Mouse (Mus musculus) olfactory bulb, adult 2 months (tissue): ENCODE results near the gene Fgfr2. TPM values are rescaled to one million over a fixed set of nuclear protein-coding genes. Genes with fewer than 3 reads are reported as not detected.

ENCODE experiments used
- H3K27ac ChIP-seq: fragments of 200-500 bp; 2 replicates; pipeline ENCODE4 v1.5.1; 2012; ENCODE audit warnings: low read depth, low read length; ENCODE audit not compliant: insufficient read depth
- H3K4me1 ChIP-seq: fragments of 200-500 bp; 2 replicates; pipeline ENCODE4 v1.6.1; 2012; ENCODE audit warnings: low read length; ENCODE audit not compliant: control insufficient read depth, insufficient read depth
- H3K4me3 ChIP-seq: fragments of 200-500 bp; 2 replicates; pipeline ENCODE4 v1.5.1; 2012; ENCODE audit warnings: mild to moderate bottlenecking, low read depth, low read length, moderate library complexity; ENCODE audit not compliant: insufficient read depth
- CTCF ChIP-seq: fragments of 200-500 bp; IDR thresholded peaks from 2 replicates; pipeline ENCODE4 v1.5.1; 2012; ENCODE audit warnings: low read depth, mild to moderate bottlenecking, low read length, moderate library complexity; ENCODE audit not compliant: insufficient read depth
- POLR2A ChIP-seq: fragments of 200-500 bp; IDR thresholded peaks from 2 replicates; pipeline ENCODE4 v1.6.1; 2012; ENCODE audit warnings: mild to moderate bottlenecking, low read depth, low read length, moderate library complexity; ENCODE audit not compliant: insufficient read depth
- WGBS: fragments of 180-500 bp; shearing (Covaris S2); methylation state at CpG from one replicate; pipeline ENCODE4 v1.1.7; 2018; 5-methylcytosine and 5-hydroxymethylcytosine counted together
- polyA plus RNA-seq: library from polyadenylated mRNA; stranded (reverse); fragments of >200 nt; gene quantifications from 2 replicates; pipeline ENCODE4 v1.2.4, GENCODE M21; 2012; ENCODE audit warnings: low replicate concordance; ENCODE audit not compliant: missing spikeins, insufficient read depth, insufficient read length

The Fgfr2 gene
- polyA plus RNA-seq, 1 experiment = not detected

DNA sequence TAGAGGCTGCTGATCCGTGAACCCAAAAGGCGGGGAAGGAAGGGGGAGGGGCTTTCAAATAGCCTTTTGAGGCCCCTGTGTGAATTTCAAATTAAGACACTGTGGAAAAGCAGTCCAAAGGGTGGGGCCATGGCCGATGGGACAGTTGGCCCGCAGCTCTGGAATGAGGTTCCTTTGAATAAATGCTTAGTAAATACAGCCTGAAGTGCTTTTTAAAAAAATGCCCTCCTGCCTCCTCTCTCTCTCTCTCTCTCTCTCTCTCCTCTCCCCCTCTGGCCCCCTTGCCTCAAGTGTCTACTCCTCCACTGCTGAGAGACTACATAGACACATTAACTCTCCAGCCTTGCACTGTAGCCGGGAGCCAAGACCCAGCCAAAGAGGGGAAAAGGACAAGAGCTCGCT, 2917.0 kb downstream of the Fgfr2 start:
- TF ChIP-seq CTCF (no peak), POLR2A (no peak)
- Histone ChIP-seq H3K4me1 (peaks cover 18% of the 10 kb centered on the region), H3K4me3 (no peak overlapping the region), H3K27ac (no peak overlapping the region)
- WGBS = 44% methylated on average over 6 of the region's 6 CpGs

DNA sequence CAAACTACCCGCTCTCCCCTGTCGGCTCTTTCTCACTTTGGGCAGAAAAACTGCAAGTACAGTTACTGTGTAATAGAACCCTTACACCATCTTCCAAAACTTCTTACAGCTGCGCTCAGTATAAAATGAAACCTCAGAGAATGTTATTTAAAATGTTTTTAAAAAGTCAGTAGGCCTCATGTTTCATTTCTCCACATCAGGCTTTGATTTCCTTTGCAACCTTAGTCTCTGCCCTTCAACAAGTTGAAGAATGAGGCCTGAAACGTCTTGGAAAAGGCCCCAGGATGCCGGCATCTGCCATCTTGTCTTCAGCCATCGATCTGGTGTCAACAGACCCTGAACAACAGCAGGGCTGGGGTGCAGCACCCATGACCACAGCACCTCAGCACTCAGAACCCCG, 2918.0 kb downstream of the Fgfr2 start:
- WGBS = 83% methylated on average over 7 of the region's 7 CpGs
- peaks cover 22% of the 10 kb centered on the region for H3K4me1 ChIP-seq
- no peak overlapping the region for H3K4me3 ChIP-seq
- TF ChIP-seq POLR2A = no peak
- no peak for TF ChIP-seq CTCF
- no peak overlapping the region for H3K27ac ChIP-seq

DNA sequence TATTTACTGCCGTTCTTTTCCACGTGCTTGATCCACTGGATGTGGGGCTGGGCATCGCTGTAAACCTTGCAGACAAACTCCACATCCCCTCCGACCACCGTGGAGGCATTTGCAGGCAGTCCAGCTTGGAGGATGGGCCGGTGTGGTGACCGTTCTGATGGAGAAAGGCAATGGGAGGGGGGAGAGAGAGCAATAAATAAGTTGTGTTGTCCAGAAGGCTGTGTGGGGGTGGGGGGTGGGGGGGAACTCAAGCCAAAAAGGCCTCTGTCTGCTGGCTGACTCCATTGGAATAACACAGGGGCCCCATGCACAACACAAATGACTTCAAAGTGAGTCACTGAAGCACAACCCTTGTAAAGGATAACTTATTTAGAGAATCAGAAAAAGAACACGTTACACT, 2922.1 kb downstream of the Fgfr2 start:
- H3K4me3 ChIP-seq = no peak overlapping the region
- WGBS = 61% methylated on average over 8 of the region's 8 CpGs
- H3K4me1 ChIP-seq = peaks cover 10% of the 10 kb centered on the region; the same call in 1 of the 2 replicates
- TF ChIP-seq POLR2A (no peak), CTCF (no peak)
- 0 out of 2 replicates have a peak overlapping the region, but pooled peaks have one; percentile 32 for H3K27ac ChIP-seq

GRCm38 (mm10) chr7:130199951-130200350, 2923.2 kb downstream of the Fgfr2 start:
- no peak overlapping the region for H3K4me3 ChIP-seq
- H3K4me1 ChIP-seq = peaks cover 4% of the 10 kb centered on the region; the same call in 1 of the 2 replicates
- WGBS = 88% methylated on average over 9 of the region's 9 CpGs
- no peak for TF ChIP-seq CTCF
- TF ChIP-seq POLR2A = no peak
- no peak overlapping the region for H3K27ac ChIP-seq

DNA sequence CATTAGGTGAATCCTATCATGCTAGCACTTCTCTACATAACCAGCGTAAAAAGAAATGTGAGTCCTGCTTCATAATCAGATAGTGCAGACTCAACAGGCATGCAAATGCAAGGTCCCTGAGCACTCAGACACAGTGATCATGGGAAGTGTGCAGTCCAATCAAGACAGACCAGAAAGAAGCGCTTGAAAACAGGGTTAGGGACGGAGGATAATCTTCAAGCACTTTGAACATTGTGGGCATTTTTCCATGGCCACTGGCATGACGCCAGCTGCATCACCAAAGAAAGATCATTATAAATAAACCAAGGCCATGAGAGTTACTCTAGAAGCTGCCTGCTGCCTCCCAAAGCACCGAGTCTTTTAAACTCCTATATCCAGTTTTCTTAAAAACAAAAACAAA, 2923.8 kb downstream of the Fgfr2 start:
- H3K4me1 ChIP-seq = peaks cover 4% of the 10 kb centered on the region; the same call in 1 of the 2 replicates
- TF ChIP-seq CTCF (no peak), POLR2A (no peak)
- H3K27ac ChIP-seq = no peak overlapping the region
- 64% methylated on average over 5 of the region's 5 CpGs for WGBS
- H3K4me3 ChIP-seq = no peak overlapping the region

GRCm38 (mm10) chr7:130195081-130195480, 2928.1 kb downstream of the Fgfr2 start:
- WGBS = 87% methylated on average over 2 of the region's 2 CpGs
- H3K27ac ChIP-seq = no peak overlapping the region
- no peak overlapping the region for H3K4me3 ChIP-seq
- TF ChIP-seq CTCF = no peak
- H3K4me1 ChIP-seq = peaks cover 8% of the 10 kb centered on the region; the same call in 1 of the 2 replicates

GRCm38 (mm10) chr7:130190329-130190975, 2932.7 kb downstream of the Fgfr2 start:
- TF ChIP-seq CTCF (no peak), POLR2A (no peak)
- H3K27ac ChIP-seq = no peak overlapping the region
- no peak overlapping the region for H3K4me3 ChIP-seq
- WGBS = 42% methylated on average over 15 of the region's 15 CpGs
- H3K4me1 ChIP-seq = peaks cover 8% of the 10 kb centered on the region; the same call in 1 of the 2 replicates

- TF ChIP-seq POLR2A = no peak
- TF ChIP-seq CTCF = no peak
- H3K4me1 ChIP-seq = peaks cover 8% of the 10 kb centered on the region; the same call in 1 of the 2 replicates
- WGBS = 88% methylated on average over 4 of the region's 4 CpGs
- H3K4me3 ChIP-seq = no peak overlapping the region
- H3K27ac ChIP-seq = no peak overlapping the region
Measured at GRCm38 (mm10) chr7:130189901-130190300, 2933.2 kb downstream of the Fgfr2 start.

GRCm38 (mm10) chr7:130188108-130188507, 2935.0 kb downstream of the Fgfr2 start:
- Histone ChIP-seq H3K4me3 (no peak overlapping the region), H3K4me1 (peaks cover 10% of the 10 kb centered on the region; the same call in 1 of the 2 replicates), H3K27ac (no peak overlapping the region)
- WGBS = 89% methylated on average over 2 of the region's 2 CpGs
- TF ChIP-seq CTCF (no peak), POLR2A (no peak)
